Mouse (Mus musculus) megakaryocyte progenitor cell, adult 5-6 weeks (primary cell): ENCODE measurements around the gene Zfp276. TPM values are rescaled to one million over a fixed set of nuclear protein-coding genes. Genes with fewer than 3 reads are reported as not detected.

ENCODE experiments used
- ATAC-seq: replicated peaks from 2 replicates; pipeline ENCODE4 v1.8.0; 2016; ENCODE audit warnings: mild to moderate bottlenecking, moderate TSS enrichment, inconsistent platforms; ENCODE audit not compliant: poor library complexity
- total RNA-seq, 2 experiments: library from RNA; stranded (forward) in 1 of 2; stranded (reverse) in 1 of 2; fragments of 157-497, 149-512 nt in 1 of 2; fragments of 200-1000 nt in 1 of 2; gene quantifications; 2 replicates each; pipeline versions ENCODE4 v1.2.3 to v1.2.4; 2015 to 2017

The Zfp276 gene
- total RNA-seq, 2 experiments from 2014 or later = 8.8 to 13.2 TPM

GRCm38 (mm10) chr8:123287362-123287761 lies 33.4 kb downstream of the Zfp276 start:
- ATAC-seq = no peak

- peak; percentile 76 for ATAC-seq
Measured at GRCm38 (mm10) chr8:123290166-123290565, 36.2 kb downstream of the Zfp276 start.

DNA sequence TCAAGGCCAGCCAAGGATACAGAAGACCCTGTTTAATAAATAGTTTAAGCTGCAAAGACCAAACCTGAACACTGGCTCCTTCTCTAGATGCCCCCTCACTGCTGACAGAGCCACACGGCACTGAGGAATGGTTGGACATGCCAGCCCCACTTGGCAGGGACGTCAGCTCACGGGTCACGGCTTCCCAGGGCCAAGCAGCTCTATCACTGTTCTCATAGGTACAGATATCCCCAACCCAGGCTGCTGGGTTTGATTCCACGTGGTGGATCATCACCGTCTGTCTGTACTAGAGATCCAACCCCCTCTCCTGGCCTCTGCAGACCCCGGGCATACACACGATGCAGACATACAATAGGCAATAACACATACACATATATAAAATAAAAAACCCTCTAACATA lies 36.7 kb downstream of the Zfp276 start:
- ATAC-seq = no peak

DNA sequence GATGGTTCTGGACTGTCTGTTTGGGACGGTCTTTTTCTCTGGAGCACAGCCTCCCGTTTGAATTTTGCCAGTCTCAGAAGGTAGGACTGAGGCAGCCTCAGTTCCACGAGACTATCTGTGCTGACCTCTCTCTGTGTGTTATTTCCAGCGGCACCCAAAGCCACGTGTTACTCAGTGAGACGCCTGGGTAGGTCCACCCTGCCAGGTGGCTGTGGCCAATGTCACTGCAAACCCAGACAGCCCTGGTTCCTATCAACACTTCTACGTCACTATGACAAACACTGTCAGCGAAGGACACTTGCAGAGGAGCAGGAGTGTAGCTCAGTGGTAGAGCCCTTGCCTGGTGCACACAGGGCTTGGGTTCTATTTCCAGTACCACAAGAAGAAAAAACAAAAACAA lies 37.7 kb downstream of the Zfp276 start:
- no peak for ATAC-seq

DNA sequence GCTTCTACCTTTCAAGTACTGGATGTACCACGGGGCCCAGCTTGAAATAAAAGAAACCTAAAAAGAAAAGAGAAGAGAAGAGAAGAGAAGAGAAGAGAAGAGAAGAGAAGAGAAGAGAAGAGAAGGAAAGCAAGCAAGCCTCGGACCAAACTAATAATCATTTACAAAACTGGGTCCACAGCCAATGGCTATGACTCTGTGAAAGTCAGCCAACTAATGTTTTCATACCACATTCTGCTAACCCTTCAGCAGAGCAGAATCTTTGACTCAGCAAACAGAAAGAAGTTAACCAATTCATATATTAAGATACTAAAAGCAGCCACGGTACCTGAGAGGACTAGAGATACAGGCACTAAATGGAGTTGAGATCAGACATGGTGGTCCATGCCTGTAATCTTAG lies 38.3 kb downstream of the Zfp276 start:
- ATAC-seq = no peak

- no peak for ATAC-seq
Measured at GRCm38 (mm10) chr8:123292785-123293184, 38.8 kb downstream of the Zfp276 start.

DNA sequence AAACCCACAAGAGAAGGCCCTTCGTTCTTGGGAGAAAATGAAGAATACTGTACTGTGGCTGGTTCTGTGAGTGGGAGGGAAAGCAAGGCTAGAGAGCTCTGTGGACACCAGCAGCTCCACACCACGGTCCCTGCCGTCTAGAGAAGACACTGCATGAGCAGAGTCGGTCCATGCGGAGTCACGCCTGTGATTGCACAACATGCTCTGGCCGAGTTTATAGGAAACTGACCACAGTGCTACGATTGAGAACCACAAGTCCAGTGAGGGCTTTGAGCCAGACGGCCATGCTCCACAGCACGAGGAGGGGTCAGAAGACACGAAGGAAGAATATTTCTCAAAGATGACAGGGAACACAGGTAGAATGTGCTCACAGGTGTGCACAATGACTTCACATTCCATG lies 44.3 kb downstream of the Zfp276 start:
- no peak for ATAC-seq

DNA sequence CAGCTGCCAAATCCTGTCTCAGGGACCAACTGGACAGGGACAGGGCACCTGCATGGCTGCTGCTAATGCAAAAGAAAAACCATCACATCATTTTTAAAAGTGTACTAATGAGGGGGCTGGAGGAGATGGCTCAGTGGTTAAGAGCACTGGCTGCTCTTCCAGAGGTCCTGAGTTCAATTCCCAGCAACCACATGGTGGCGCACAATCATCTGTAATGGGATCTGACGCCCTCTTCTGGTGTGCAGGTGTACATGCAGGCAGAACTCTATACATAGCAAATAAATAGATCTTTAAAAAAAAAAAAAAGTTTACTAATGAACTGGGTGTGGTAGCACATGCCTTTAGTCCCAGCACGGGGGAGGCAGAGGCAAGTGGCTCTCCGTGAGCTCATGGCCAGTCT lies 54.7 kb downstream of the Zfp276 start:
- no peak for ATAC-seq

DNA sequence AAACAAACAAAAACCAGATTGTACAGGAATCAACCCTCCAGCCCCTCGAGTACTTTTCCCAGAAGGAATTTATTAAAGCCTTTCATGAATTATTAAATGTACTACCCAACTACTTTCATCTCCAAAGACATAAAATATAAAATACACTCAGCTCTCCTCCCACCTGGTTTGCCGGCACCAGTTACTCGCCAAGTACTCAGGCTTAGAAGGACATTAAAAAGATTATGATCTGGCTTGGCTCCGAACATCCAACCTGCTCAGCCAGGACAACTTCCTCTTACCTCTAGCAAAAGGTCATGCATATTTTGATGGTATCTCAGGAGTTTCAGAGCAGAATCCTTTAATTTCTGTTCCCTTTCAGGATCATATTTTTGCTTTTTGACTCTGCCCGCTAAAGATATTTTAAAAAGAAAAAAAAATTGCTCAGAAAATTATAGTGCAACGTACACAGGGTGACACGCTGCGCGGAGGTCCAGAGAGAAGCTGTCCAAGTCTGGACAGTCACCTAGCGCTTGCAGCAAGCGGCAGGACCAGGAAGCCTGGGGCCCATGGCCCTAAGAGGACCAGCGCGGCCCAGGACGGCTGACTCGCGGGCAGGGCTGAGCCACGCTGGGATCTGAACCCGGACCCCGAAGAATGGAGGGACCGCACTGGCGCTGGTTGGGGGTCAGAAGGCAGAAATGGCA lies 63.9 kb downstream of the Zfp276 start:
- ATAC-seq = peak; percentile 49

DNA sequence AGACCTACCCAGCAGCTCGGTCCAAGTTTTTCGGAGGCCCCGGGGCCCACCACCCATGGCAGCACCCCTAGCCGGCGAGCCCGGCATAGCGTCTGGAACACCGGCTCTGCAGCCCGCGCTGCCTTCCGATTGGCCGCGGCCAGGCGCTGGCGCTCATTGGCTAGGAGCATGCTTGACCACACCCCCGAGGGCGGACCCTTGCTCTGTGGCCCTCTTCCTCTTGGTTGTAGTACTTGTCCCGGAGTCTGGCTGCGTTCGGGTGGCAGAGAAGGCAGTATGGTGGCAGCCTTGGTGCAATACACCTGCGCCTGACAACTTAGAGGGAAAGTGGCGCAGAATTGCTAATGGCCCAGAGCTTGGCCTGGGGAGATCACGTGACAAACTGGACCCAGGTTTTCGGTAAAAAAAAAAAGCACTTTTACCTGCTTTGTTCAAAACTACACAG lies 64.5 kb downstream of the Zfp276 start, which contains the start of gene Fanca:
TSS of gene Fanca (minus strand) at position 110 of the 445 bp plus-strand sequence.
- ATAC-seq = peak; percentile 98

Other genes with a start within 250 kb of the Zfp276 start
- 76.4 and 79.6 TPM in 2 replicates for gene Ankrd11, start 211.9 kb upstream of the Zfp276 start, total RNA-seq (2015)
- gene Ankrd11, start 211.9 kb upstream of the Zfp276 start, total RNA-seq (2017) = 69.2 and 72.6 TPM in 2 replicates
- gene Spg7, start 191.3 kb upstream of the Zfp276 start, total RNA-seq (2015) = 33.1 and 49.6 TPM in 2 replicates
- gene Spg7, start 191.3 kb upstream of the Zfp276 start, total RNA-seq (2017) = 61.1 and 74.1 TPM in 2 replicates
- gene Rpl13, start 151.8 kb upstream of the Zfp276 start, total RNA-seq (2015) = 1,201 and 1,251 TPM in 2 replicates
- 3,072 and 3,507 TPM in 2 replicates for gene Rpl13, start 151.8 kb upstream of the Zfp276 start, total RNA-seq (2017)
- not detected in 2 replicates for gene Cpne7, start 136.8 kb upstream of the Zfp276 start, total RNA-seq (2015)
- gene Cpne7, start 136.8 kb upstream of the Zfp276 start, total RNA-seq (2017) = not detected in 2 replicates
- gene Sult5a1, start 95.9 kb upstream of the Zfp276 start, total RNA-seq (2015) = not detected in 2 replicates
- gene Sult5a1, start 95.9 kb upstream of the Zfp276 start, total RNA-seq (2017) = not detected in 2 replicates
- not detected in 2 replicates for gene Dpep1, start 68.0 kb upstream of the Zfp276 start, total RNA-seq (2015)
- gene Dpep1, start 68.0 kb upstream of the Zfp276 start, total RNA-seq (2017) = not detected in 2 replicates
- 11.6 and 18.4 TPM in 2 replicates for gene Chmp1a, start 41.4 kb upstream of the Zfp276 start, total RNA-seq (2015)
- gene Chmp1a, start 41.4 kb upstream of the Zfp276 start, total RNA-seq (2017) = 24.5 and 26.7 TPM in 2 replicates
- 0.37 and 0.51 TPM in 2 replicates for gene Spata33, start 41.4 kb upstream of the Zfp276 start, total RNA-seq (2015)
- 1.9 and 5.0 TPM in 2 replicates for gene Spata33, start 41.4 kb upstream of the Zfp276 start, total RNA-seq (2017)
- gene Cdk10, start 29.4 kb upstream of the Zfp276 start, total RNA-seq (2015) = 16.1 and 17.1 TPM in 2 replicates
- gene Cdk10, start 29.4 kb upstream of the Zfp276 start, total RNA-seq (2017) = 34.9 and 38.6 TPM in 2 replicates
- 1.7 and 2.1 TPM in 2 replicates for gene Spata2l, start 18.0 kb upstream of the Zfp276 start, total RNA-seq (2015)
- gene Spata2l, start 18.0 kb upstream of the Zfp276 start, total RNA-seq (2017) = 1.2 and 1.7 TPM in 2 replicates
- gene Vps9d1, start 153 bp downstream of the Zfp276 start, total RNA-seq (2015) = 7.6 and 10.2 TPM in 2 replicates
- 10.3 and 16.2 TPM in 2 replicates for gene Vps9d1, start 153 bp downstream of the Zfp276 start, total RNA-seq (2017)
- gene Fanca, start 64.4 kb downstream of the Zfp276 start, total RNA-seq (2015) = 38.1 and 41.3 TPM in 2 replicates
- 32.1 and 34.5 TPM in 2 replicates for gene Fanca, start 64.4 kb downstream of the Zfp276 start, total RNA-seq (2017)
- gene Spire2, start 78.5 kb downstream of the Zfp276 start, total RNA-seq (2015) = 0.07 TPM in 1 of 2 replicates, not detected in the other
- 1.3 TPM in 1 of 2 replicates, not detected in the other for gene Spire2, start 78.5 kb downstream of the Zfp276 start, total RNA-seq (2017)
- 73.1 and 90.2 TPM in 2 replicates for gene Tcf25, start 119.6 kb downstream of the Zfp276 start, total RNA-seq (2015)
- gene Tcf25, start 119.6 kb downstream of the Zfp276 start, total RNA-seq (2017) = 89.8 and 94.1 TPM in 2 replicates
- not detected in 2 replicates for gene Mc1r, start 152.9 kb downstream of the Zfp276 start, total RNA-seq (2015)
- 0.12 and 0.14 TPM in 2 replicates for gene Mc1r, start 152.9 kb downstream of the Zfp276 start, total RNA-seq (2017)
- gene Tubb3, start 157.2 kb downstream of the Zfp276 start, total RNA-seq (2015) = 0.15 TPM in 1 of 2 replicates, not detected in the other
- 0.17 TPM in 1 of 2 replicates, not detected in the other for gene Tubb3, start 157.2 kb downstream of the Zfp276 start, total RNA-seq (2017)
- 30.0 and 33.6 TPM in 2 replicates for gene Def8, start 169.3 kb downstream of the Zfp276 start, total RNA-seq (2015)
- 47.5 and 63.1 TPM in 2 replicates for gene Def8, start 169.3 kb downstream of the Zfp276 start, total RNA-seq (2017)
- 12.1 and 16.1 TPM in 2 replicates for gene Afg3l1, start 223.7 kb downstream of the Zfp276 start, total RNA-seq (2015)
- 20.9 and 21.9 TPM in 2 replicates for gene Afg3l1, start 223.7 kb downstream of the Zfp276 start, total RNA-seq (2017)